Mouse (Mus musculus) mouse embryonic stem cell (cell line): ENCODE measurements around the gene Cct5.

Experiments used
- in situ Hi-C, 2 experiments: fragments of 300-500 bp; cut with MboI; formaldehyde crosslinking; loops; 1 replicate in 1 of 2; 3 replicates in 1 of 2; pipeline ENCODE4 v1.14.3; 2019 to 2020; ENCODE audit warnings: low sequenced_read_pairs in 2 of 2, low pct_unique_long_range_greater_than_20kb in 1 of 2, mixed read lengths in 1 of 2; ENCODE audit not compliant: unreplicated experiment in 1 of 2

The Cct5 gene

DNA sequence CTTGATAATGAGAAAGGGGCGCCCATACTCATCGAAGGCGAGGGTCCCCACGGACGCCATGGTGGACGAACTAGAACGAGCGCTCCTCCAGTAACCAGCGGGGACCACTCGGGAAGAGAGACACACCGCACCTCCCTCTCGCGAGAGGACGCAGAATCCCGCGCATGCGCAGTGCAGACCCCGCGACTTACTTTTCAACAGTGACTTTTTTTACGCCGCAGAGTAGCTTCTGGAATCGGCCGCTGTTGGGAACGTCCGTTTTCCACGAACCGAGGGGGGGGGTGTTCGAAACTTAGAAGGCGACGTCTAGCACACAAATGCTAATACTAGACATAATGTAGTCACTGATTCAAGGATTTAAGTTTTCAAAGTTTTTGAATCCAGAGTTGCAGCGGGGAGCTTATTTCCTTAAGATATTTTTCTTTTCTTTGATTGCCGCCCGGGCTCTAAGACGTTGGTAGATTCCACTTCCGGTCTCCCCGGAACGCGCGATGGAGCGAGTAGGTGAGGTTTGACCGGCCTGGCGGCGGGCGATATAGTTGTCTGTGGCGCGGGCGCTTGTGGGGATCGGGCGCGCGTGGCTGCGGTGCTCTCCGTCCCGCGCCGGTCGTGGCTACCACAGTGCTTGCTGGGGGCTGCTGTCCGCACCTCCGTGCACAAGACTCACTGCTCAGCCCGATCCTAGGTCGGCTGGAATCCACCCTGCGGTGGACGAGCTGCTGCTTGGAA lies at the start of gene Cct5, which contains the start of gene Fam173b:
Gene Cct5, minus strand, starts transcription at position 159 of the 729 bp plus-strand sequence.
Gene Fam173b, plus strand, starts transcription at position 207 of the 729 bp plus-strand sequence.
- in situ Hi-C loops = no loop called here

DNA sequence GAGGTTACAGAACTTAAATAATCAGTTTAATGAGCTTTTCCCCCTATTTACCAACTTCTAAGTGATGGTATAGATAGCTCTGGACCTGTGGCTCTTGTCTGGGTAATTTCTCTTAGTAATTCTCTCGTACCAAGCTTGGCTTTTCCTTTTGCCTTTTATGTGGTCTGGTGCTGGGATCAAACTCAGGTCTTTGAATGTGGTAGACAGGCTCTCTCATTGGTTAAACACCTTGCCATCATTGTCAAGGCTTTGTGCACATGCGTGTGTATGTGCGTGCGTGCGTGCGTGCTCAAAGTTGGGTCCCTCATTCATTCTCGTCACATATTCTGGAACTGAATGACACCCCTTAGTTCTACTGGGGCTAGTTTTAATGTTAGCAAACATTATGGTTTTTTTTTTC lies 49.2 kb upstream of the Cct5 start:
- in situ Hi-C loops = no loop called here

DNA sequence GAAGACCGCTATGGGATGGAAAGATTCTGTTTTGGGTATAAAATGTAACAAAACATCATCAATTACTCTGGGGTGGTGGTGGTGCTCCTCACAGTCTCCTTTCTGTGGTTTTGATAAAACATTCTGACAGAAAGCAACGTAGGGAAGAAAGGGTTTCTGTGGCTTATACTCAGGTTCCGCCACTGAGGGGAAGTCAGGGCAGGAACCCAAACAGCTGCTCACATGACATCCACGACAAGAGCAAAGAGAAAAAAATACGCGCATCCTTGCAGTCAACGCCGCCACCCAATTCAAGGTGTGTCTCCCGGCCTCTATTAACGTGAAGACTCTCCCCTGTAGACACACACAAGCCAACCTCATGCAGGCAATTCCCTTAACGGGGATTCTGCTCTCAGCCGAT lies 48.1 kb upstream of the Cct5 start:
- in situ Hi-C loops = no loop called here

DNA sequence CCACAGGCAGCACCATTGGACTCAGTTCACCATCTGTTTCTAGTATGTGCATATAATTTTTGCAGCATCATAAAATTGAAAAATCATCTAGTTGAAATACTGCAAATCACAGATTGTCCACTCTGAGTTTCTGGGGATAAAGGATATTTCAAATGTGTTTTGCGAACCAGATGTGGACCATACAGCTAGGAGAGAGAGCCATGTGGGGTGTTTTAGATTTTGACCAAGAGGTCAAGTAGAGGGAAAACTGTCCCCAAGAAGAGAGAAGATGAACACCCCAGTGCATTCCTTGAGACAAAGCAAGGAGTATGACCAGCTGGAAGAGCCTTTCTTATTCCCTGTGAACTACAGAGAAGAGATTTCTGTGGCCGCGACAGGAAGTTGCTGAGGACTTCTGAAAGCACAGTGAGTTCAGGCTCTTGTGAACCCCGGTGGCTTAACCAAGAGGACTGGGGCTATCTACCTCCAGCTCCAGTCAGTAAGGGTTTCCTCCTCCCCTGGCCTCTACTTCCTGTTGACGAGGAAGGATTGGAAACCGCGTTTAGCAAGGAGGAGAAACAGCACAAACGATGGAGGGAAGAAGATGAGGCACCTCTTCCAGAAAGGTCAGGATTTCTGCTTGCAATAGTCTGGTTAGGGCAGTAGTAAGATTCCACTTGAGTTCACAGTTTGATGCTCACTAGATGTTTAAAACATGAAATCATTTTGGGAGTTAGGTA lies 46.4 kb upstream of the Cct5 start:
- in situ Hi-C loops = no loop called here

DNA sequence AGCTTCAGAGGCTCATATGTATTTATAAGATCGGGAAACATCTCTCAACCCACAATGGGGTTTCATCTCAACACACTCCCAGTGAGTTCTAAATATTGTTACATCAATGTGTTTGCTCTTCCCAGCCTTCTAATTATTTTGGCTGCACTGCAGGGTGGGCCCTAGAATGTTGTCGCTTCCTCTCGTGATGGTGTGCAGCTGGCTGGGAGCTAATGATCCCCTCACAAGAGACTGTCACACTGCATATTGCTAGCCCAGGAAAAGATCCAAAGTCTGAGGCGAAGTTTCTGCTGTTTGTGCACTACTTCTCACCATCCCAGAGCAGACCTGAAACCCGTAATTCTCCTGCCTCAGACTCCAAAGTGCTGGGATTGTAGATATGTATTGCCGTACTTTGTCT lies 45.6 kb upstream of the Cct5 start:
- in situ Hi-C loops = no loop called here

DNA sequence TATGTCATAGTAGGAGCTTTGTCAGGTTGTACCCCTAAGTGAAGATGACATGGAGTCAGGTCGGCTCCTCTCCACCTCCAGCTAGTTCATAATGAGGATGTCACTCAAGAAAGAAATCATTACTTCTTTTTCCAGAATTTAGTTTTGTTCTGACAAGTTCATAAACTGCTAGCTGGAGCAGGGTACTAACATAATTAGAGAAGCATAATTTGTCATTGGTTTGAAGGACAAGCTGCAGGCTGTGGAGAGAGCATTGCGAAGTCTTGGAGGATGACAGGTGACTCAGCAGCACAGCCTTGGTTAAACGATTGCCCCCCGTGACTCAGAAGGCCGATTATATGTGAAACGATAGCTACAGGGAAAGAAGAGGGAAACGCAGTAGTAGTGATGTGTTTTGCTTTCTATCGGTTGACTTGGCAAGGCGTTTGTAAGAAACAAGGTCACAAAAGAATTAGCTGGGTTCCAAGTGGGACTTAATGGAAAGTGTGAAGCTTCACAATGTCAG lies 34.5 kb upstream of the Cct5 start:
- in situ Hi-C loops = no loop called here

DNA sequence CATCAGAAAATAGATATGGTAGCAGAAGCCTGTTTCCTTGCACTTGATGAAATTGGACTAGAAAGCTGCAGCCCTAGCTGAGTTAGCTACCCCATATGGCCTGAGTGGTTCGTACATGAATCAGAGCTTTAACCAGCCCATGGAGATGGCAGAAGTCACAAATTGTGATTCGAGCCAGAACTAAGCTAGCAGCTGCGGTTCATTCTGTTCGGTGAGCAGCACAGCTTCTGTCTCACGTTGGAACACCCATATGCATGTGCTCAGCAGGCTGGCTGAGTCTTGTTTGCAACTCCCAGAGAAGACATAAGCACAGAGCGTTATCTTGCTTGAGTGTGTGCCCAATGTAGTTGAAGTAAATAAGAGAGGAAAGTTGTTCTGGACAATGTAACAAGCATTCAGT lies 33.0 kb upstream of the Cct5 start:
- in situ Hi-C loops = no loop called here

DNA sequence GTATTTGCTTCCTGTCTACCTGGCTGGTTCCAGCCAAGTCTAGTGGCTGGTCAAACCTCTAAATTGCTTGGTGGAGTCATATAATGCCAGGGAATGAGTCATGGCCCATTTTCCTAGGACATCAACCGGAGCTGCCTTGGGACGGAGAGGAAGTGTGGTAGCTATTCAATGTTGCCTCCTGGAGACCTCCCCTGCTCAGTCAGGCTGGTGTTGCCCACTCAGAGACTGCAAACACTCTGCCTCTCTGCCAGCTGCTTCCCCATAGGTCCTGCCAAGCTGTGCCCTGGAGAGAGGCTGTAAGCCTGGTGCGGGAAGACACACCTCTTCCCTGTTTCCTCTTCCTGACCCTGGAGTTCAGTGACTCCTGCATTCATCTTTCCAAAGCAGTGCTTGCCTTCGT lies 30.9 kb upstream of the Cct5 start:
- in situ Hi-C loops = no loop called here

DNA sequence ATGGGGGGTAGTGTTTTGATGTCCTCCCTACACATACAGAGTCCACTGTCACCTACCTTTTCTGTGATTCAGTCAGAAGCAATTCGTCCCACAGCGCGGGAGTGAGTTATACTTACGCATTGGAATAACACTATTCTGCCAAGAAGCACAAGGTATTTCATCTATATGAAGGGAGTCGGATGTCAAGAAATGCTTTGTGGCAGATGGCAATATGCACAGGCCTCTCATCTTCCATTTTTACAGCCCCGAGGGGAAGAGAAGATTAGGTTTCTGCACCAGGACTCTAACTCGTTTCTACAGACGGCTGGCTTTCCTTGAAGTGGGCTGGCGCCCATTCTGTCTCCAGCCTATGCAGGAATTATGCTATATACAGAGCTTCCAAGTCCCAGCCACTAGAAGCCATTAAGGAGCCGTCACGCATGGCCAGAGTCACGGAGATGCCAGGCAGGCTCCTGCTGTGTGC lies 29.8 kb upstream of the Cct5 start:
- in situ Hi-C loops = no loop called here

DNA sequence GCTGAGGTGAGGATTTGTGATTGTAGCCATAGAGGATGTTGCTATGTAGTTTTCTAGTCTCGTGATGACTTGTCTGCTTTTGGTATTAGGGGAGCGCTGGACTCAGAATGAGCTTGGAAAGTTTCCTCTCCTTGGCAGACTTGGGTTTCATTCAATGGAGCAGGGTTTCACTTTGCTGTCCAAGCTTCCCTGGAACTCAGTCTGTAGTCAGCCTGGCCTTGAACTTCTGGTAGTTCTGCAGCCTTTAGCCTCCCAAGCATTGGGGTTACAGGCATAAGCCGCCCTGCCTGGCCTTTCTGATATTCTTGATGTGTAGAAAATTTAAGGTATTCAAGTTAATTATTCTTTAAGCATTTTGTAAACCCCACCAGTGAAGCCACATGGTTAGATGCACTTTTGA lies 28.0 kb upstream of the Cct5 start:
- in situ Hi-C loops = no loop called here

DNA sequence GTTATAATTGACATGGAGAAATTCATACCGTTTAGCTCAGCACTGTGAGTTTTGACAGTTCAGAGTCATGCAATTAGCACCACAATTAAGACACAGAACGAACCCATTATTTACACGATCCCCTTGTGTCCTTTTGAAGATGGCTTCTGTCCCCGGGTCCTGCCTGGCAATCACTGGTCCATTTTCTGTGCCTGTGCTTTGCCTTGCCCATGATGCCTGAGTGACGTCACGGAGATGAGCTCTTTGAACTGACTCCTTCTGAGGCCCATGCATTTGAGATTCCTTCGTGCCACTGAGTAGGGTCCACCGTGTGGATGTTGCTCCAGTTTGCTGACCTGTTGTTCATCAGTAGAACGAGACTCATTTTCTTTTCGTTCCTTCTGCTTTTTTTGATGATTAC lies 26.6 kb upstream of the Cct5 start:
- in situ Hi-C loops = no loop called here

DNA sequence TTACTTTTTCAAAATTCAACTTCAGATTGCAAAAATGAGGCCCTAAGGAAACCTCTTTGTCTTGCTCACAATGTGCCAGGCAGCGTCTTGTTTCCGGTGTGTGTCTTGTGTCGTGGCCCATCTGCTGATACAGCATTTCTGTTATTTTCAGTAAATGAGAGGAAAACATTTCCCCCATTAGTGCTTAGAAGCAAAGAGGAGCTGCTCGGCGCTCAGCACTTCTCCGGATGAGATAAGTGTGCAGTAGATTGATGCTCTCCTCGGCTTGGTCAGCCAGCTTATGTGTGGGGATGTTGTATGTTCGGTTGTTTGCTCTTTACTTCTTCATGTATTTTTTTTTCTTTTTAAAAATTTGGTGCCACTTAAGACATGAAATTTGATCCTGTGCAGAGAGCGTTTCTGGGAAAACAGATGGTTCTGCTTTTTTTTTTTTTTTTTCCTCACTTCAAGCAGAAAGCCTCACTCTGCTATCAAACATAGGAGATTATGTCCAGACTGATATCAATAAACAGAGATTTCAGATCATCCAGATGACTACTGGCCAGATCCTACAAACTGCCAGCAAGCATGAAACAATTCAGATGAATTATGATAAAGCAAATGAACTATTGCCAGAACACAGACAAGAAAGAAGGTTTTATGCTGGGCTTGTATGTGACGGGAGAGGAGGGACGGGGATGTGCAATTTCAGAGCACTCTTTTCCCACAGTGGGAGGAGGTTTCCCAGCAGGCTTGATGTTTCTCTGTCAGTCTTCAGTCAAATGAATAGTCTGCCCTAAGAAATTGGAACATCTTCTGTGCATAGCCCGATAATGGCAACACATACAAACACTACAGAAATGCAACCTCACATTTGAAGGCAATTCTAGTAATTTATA lies 25.9 kb upstream of the Cct5 start:
- in situ Hi-C loops = no loop called here

DNA sequence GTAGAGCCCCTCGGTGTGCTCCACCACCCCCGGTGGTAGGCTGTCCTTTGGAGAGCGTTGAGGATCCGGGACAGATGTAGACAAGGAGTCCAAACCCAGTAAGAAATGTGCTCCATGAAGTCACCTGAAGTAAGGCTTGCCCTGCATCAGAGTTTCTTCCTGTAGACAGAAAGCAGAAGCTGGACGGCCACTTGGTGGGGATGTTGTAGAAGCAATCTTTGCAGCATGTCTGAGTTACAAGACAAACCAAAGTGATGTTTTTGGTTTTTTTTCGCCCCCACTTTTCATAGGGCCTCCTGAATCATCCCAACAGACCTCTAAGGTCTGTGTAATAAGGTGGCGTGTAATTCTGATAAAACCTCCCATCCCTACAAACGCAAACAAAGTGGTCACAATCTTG lies 17.9 kb upstream of the Cct5 start:
- in situ Hi-C loops = no loop called here

DNA sequence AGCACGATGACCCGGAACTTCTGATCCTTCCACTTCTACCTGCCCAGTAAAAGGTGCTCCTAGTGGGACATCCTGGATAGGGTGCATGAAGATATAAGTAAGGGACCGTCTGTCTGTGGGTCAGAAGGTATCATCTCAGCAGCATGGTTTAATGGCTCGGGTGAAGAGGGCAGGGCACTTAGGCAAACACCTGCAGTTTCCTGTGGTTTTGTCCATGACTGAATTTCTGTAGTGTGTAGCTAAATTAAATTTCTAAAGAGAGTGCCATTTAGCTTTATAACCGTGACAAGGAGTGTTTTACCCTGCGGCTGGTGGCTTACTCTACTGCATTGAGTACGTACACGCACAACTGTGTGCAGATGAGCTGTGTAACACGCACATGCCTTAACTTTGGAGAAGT lies 15.7 kb upstream of the Cct5 start:
- in situ Hi-C loops = no loop called here

DNA sequence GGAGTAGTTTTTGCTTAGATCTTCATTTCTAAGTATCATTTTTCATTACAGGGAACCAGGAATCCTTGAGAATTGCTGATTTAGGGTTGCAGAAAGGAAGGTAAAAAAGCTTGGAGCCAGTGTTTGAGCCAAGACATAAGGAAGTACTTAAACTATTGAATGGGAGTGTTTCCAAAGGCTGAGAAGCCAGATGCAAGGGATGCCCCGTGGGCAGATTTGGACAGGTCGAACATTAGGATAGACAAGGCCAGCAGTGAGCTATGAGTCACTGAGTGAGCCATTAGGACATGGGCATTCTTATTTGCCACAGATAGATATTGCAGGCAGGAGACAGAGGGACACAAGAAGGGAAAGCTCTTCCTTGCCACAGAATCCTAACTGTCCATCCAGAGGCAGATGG lies 13.1 kb upstream of the Cct5 start:
- in situ Hi-C loops = no loop called here

DNA sequence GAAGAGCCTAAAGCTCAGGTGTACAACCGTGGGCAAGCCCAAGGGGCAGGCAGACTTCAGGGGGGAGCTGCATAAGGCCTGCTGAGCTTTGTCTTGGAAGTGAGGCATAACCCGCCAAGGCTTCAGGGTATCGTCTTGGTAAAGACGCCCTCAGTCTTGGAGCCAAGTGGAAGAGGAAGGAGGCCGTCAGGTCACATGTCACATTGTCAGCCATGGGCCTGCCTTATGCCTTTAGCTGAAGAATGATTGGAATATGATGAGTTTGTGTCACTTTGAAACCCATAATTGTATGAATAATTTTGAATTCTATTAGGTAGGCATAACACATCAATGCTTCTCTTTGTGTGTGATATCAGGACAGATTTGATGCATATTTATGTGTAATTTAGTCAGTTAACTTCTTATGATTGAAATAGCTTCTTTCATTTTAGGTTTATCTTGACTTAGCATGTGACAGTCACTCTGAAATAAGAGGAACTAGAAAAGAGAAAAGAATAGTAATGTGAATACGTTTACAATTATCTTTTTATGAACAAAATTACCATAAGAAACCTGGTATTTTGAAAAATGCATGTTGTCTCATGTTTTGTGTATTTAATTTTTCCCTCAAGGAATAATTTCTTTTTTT lies 12.3 kb upstream of the Cct5 start:
- in situ Hi-C loops = no loop called here

DNA sequence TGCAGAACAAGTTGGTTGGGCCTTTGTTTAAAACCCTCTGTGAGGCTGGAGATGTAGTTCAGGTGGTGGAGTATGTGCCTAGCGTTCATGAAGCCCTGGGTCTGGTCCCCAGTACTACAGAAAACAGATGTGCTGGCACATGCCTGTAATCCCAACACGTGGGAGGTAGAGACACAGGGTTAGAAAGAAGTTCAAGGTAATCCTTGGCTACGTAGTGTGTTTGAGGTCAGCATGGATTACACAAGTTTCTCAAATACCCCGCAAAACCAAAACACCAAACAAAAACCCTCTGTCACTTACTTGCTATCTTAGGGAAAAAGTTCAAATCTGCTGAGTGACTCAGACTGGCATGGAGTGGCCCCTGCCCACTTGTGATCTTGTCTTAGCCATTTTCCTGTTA lies 10.4 kb upstream of the Cct5 start:
- in situ Hi-C loops = no loop called here

DNA sequence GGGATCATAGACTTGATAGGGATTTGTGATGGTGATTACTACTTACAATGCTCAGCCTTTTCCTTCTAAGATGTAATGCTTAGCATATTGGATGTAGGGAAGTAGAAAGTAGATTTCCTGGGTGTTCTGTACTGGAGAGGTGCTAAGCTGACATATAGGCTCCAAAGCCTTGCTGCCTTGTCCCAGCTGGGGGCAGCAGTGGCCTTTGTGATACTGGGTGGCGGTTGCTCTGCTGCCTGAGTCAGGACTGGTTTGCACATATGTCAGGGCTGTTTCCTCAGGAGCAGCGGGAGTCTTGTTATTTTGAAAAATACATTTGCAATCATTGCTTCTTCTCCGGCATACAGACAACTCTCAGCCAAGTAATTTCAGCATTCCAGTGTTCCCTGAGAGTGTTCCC lies 9.4 kb upstream of the Cct5 start:
- in situ Hi-C loops = no loop called here

DNA sequence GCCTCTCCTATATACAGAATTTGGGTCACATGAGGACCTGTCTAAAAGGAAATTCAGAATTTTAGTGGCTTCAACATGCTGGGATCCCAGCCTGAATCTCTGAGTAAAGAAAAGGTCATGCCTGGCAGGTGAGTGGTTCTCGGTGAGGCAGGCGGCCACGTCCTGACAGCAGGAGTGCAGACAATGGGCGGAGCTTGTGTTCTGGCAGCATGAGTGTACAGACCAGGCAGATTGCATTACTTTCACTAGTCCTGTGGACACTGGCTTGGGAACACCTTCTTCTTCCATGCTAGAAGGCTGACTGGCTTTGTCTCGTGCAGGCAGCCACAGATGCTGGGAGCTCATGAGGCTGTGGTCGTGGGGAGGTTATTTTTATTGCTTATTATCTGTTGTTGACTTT lies 5.2 kb upstream of the Cct5 start:
- in situ Hi-C loops = no loop called here
